Mouse (Mus musculus): ENCODE data around the gene Tmem119.

The Tmem119 gene

GRCm38 (mm10) chr5:113765641-113766526 is 34.4 kb downstream of the Tmem119 start:
- DNase-seq (ENCODE audit: inconsistent ontology term) = peak; percentile 16

DNA sequence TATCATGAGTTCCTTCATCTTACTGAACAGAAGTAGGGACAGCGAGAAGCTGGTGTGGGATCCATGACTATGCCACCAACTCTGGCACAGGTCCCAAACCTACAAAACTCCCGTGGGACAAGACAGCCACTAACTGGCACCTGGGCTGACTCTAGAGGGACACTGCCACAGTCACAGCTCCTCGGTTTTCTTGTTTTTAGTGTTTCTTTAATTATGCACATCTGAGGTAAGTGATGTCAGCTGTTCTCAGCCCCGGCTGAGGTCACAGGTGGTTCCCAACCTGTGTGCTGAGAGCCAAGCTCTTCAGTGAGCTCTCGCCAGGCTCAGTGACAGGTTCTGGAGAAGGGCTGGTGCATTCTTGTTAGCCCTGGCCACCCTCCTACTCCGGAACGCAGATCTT is 35.9 kb downstream of the Tmem119 start:
- no peak for DNase-seq (ENCODE audit: inconsistent ontology term)

GRCm38 (mm10) chr5:113761585-113761984 is 38.7 kb downstream of the Tmem119 start:
- DNase-seq (ENCODE audit: inconsistent ontology term) = no peak

DNA sequence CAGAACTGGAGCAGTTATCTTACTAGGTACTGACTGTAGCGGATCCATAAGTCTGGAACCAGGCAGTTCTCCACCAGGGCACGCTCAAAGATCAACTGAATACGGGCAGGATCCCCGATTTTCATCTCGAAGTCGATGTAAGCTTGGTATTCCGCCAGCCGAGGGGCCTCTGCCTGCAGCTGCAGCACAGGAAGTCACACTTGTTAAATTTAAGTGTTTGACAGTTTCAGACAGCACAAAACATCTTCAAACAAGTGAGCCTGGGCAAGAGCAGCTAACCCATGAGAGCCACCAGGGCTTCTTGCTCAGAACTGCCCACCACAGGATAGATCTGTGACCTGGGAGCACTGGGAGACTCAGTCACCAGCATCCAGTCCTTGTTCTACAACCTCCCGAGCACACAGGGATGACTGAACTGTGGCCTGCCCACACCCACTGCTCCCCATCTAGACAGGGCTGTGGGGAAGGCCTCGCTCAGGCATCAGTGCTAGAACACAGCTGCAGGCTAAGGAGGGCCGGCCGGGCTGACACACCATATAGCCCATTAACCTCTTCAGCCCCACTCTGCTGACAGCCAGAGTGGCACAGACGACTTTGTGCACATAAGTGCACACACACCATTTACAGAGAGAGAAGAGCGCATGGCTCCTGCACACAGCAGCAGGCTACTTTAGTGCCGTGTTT is 44.8 kb downstream of the Tmem119 start:
- DNase-seq (ENCODE audit: inconsistent ontology term) = no peak

- no peak for DNase-seq (ENCODE audit: inconsistent ontology term)
These were observed 48.7 kb downstream of the Tmem119 start for GRCm38 (mm10) chr5:113751521-113752157.

GRCm38 (mm10) chr5:113748556-113749331 is 51.6 kb downstream of the Tmem119 start:
- DNase-seq (ENCODE audit: inconsistent ontology term) = no peak

DNA sequence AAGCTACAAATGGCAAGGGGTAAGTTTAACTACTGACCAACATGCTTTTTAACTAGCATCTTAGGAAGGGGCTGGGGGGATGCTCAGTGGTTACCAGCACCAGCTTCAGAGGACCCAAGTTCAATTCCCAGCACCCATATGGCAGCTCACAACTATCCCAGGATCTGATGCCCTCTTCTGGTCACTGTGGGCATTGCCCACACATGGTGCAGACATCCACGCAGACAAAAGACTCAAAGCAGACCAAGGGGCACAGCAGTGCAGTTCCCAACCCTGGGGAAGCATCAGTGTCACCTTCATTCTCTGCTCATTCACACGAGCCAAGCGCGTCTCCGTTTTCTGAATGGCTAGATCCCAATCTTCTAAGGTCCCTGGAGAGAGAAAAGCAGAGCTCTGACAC is 52.7 kb downstream of the Tmem119 start:
- no peak for DNase-seq (ENCODE audit: inconsistent ontology term)
